Mouse (Mus musculus): ENCODE data around the gene Bcor.

Gene Bcor

GRCm38 (mm10) chrX:12060848-12061247 is 99.3 kb downstream of the Bcor start:
- DNase-seq = no peak

- DNase-seq = no peak
Observed at GRCm38 (mm10) chrX:12057210-12057609, 102.9 kb downstream of the Bcor start.

GRCm38 (mm10) chrX:12053315-12053914 is 106.7 kb downstream of the Bcor start:
- no peak for DNase-seq

DNA sequence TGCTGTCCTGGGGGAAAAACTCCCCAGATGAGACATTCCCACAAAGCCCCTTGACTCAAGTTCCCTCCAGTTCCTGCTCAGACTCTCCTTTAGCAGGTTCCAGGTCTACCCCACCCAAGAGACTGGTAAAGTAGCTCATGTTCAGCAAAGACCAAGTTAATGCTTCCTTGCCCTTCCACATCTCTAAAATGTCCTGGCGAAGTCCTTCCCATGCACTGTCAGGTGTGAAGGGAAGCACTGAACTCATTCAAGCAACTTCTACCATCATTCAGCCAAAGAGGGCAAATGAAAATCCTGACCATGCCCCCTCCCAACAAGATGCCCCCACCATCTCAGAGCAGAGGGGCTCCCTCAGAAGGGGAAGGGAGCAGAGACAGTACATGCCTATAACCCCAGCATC is 107.5 kb downstream of the Bcor start:
- no peak for DNase-seq

GRCm38 (mm10) chrX:12048721-12049120 is 111.4 kb downstream of the Bcor start:
- no peak for DNase-seq

GRCm38 (mm10) chrX:12048166-12048565 is 112.0 kb downstream of the Bcor start:
- DNase-seq = no peak

- no peak for DNase-seq
Observed at GRCm38 (mm10) chrX:12047223-12047911, 112.8 kb downstream of the Bcor start.

GRCm38 (mm10) chrX:12046676-12047075 is 113.5 kb downstream of the Bcor start:
- no peak for DNase-seq

DNA sequence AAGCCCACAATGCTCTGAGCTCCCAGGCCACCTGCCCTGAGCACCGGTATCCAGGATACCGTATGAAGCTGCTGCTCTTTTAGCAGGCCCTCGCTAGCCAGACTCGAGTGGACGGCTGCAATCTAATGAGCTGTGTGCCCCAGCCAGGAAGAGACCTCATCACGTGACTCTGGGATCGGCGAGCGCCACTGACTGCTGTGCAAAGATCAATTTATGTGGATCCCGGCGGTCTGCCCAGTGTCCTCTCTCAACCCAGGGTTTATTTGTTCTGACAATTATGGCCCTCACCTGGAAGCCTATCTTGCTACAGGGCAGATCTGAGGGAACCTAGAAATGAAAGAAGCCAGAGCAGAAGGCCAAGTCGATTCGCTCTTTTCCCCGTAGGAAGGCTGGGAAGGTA is 116.8 kb downstream of the Bcor start:
- DNase-seq = no peak

GRCm38 (mm10) chrX:12041453-12041852 is 118.7 kb downstream of the Bcor start:
- DNase-seq = no peak

GRCm38 (mm10) chrX:12014726-12015464 is 145.3 kb downstream of the Bcor start:
- no peak for DNase-seq

DNA sequence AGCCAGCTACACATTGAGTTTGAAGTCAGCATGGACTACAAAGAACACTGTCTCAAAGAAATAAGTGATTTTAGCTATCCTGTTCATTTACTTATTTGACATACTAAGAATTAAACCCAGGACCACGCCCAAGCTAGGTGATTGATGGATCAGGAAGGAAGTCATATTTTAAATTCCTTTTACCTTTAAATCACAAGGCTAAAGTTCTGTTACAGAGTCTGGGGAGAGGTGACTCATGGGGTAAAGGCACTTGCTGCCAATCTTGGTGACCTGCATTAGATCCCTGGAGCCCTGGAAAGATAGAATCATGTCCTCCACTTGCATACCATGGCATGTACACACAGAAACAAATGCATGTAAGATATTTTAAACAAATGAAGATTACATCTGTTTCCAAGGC is 149.5 kb downstream of the Bcor start:
- DNase-seq = no peak

- DNase-seq = no peak
Observed at GRCm38 (mm10) chrX:12009046-12009445, 151.1 kb downstream of the Bcor start.

GRCm38 (mm10) chrX:12007832-12008540 is 152.2 kb downstream of the Bcor start:
- no peak for DNase-seq

DNA sequence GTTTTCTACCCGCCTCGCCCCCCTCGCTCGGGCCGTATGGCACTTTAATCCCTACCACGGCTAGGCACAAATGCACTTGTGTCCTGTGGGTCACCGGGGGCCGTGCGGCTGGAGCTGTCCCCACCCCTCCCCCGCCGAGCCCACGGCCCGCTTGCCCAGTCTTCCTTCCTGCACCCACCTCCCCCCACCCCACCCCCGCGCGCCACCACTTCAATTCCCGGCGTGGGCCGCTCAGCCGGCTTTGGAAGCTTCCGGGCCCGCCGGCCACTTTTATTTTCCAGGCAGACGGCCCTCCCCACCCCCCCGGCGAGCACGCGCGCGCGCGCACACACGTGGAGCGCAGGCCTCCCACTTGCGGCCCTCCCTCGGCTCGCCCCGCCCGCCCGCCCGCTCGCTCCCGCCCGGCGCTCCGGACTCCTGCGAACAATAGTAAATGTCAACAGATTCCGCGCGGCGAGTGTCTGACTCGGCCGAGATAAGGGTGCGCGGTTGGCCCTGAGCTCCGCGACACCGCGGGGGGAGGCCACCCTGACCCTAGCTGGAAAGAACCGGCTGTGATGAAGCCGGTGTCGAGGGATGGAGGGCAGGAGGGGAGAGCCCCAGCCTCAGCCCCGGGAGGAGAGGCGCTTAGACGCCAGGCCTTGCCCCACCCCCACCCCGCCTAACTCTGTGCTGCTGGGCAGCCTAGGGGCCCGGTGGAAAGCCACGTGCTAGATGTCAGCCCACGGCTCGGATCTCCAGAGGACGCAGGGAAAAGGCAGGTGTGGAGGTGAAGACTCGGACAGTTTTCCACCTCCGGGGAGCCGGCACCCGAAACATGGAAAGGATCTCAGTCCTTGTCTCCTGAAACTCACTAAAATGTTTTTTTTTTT is 153.0 kb downstream of the Bcor start:
- DNase-seq = peak; percentile 80

GRCm38 (mm10) chrX:12006031-12006881 is 153.9 kb downstream of the Bcor start:
- peak; percentile 87 for DNase-seq

GRCm38 (mm10) chrX:12005181-12006030 is 154.7 kb downstream of the Bcor start:
- DNase-seq = peak; percentile 72

DNA sequence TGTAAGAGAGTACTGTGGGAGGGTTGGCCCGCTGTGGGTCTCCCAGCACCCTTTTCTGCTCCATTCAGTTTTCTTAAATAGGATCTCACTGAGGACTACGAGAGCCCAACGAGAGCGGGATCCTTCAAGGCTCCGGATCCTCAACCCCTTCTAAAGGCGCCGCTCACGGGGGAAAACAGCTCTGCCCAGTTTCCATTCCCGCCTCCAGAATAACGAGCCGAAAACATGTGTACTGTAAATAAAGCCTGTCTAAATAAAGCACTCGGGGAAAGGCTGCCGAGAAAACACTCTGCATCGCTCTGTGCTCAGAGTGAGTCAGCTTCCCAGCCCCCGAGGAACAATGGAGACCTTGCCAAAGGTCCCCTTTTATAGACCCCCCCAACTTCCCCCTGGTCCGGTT is 155.7 kb downstream of the Bcor start:
- DNase-seq = no peak

DNA sequence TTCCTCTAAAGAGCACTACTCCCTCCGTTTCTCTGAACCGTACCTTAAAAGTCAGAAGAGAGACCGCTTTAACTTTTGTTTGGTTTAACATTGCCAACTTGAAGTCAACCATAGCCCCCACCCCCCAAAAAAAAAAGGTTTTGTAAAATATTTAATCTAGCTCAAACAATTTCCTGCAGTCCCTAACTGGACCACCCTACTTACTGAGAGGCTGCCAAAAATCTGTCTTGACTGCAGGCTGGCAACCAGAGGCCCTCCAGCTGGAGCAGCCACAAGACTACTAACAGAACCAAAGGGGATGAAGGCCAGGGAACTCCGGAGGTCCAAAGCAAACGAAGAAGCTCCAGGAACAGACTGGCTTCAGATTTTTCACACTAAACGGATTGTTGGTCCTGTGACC is 156.2 kb downstream of the Bcor start:
- DNase-seq = no peak

DNA sequence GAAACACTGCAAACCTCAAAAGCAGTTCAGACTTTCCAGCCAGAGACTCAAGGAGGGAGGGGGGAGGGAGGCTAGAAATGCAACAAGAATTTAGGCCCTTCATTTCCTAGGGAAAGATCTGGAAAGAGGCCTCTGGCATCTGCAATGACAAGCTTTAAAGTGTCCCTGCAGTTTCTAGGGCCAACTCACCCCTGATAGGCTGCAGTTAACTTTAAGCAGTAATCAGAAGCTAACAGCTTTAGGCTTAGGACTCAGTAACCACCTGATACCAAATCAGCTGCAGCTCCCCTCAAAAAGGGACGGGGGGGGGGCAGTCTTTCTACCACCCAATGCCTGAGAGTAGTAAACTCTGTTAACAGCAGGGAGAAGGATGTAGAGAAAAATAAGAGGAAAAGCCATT is 156.6 kb downstream of the Bcor start:
- peak; percentile 22 for DNase-seq

GRCm38 (mm10) chrX:12003106-12003505 is 157.0 kb downstream of the Bcor start:
- DNase-seq = peak; percentile 34
